Mouse (Mus musculus) ES-Bruce4 (cell line): Measurements from ENCODE around the gene Smco4. TPM values are rescaled to one million over a fixed set of nuclear protein-coding genes. Genes with fewer than 3 reads are reported as not detected.

ENCODE experiments used
- H3K27ac ChIP-seq: 2 replicates; pipeline ENCODE4 v1.5.1; 2012; ENCODE audit warnings: low read length, inconsistent platforms; ENCODE audit not compliant: insufficient read depth
- H3K27me3 ChIP-seq: 2 replicates; pipeline ENCODE4 v1.6.1; 2012; ENCODE audit warnings: mild to moderate bottlenecking, low read length, inconsistent platforms; ENCODE audit not compliant: control insufficient read depth, poor library complexity, insufficient read depth, severe bottlenecking
- H3K36me3 ChIP-seq: 2 replicates; pipeline ENCODE4 v1.6.1; 2012; ENCODE audit warnings: inconsistent platforms, mild to moderate bottlenecking, low read length, moderate library complexity; ENCODE audit not compliant: control insufficient read depth, poor library complexity, insufficient read depth, severe bottlenecking
- H3K4me1 ChIP-seq: one replicate; pipeline ENCODE4 v1.8.1; 2011; ENCODE audit warnings: low read length; ENCODE audit not compliant: control insufficient read depth, insufficient read depth
- H3K4me3 ChIP-seq: 2 replicates; pipeline ENCODE4 v1.5.1; 2011; ENCODE audit warnings: low read depth, mild to moderate bottlenecking, low read length
- H3K9ac ChIP-seq: 2 replicates; pipeline ENCODE4 v1.6.1; 2012; ENCODE audit warnings: low read depth, mild to moderate bottlenecking, inconsistent platforms; ENCODE audit not compliant: poor library complexity, severe bottlenecking
- H3K9me3 ChIP-seq: replicated peaks from 2 replicates; pipeline ENCODE4 v1.6.1; 2012; ENCODE audit warnings: mild to moderate bottlenecking, low read length, inconsistent platforms; ENCODE audit not compliant: control insufficient read depth, poor library complexity, insufficient read depth, severe bottlenecking
- CTCF ChIP-seq: IDR thresholded peaks from one replicate; pipeline ENCODE4 v1.8.1; 2011; ENCODE audit warnings: low read depth, low read length
- EP300 ChIP-seq: IDR thresholded peaks from 2 replicates; pipeline ENCODE4 v1.6.1; 2011; ENCODE audit warnings: low read depth, low read length; ENCODE audit not compliant: insufficient read depth
- POLR2A ChIP-seq: IDR thresholded peaks from one replicate; pipeline ENCODE4 v1.8.1; 2011; ENCODE audit warnings: low read length; ENCODE audit not compliant: insufficient read depth
- polyA plus RNA-seq: library from polyadenylated mRNA; stranded (reverse); fragments of >200 nt; gene quantifications from 2 replicates; pipeline ENCODE4 v1.2.4, GENCODE M21; 2011; ENCODE audit warnings: low read depth; ENCODE audit not compliant: missing spikeins, insufficient read depth, insufficient read length

The Smco4 gene
- polyA plus RNA-seq, 1 experiment = 12.2 TPM

DNA sequence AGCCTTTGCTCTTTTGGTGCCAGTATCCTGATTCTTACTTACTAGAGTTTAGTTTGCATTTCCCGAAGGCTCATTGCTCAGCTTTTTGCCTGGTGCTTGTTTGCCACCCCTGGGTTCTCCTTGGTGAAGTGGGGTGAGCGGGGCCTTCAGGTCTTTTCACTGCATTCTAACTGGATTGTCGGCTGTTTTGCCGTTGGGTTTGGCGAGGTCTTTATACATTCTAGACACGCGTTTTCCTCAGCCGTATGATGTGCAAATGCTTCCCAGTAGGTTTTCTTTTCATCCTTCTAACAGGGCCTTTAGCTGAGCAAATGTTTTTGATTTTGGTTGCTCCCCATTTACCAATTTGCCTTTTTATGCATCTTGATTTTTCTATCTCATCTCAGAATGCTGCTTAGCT is 60.1 kb downstream of the Smco4 start:
- TF ChIP-seq POLR2A (no peak), CTCF (no peak), EP300 (no peak)
- Histone ChIP-seq H3K4me3 (no peak overlapping the region), H3K4me1 (no peaks in the 10 kb centered on the region)

DNA sequence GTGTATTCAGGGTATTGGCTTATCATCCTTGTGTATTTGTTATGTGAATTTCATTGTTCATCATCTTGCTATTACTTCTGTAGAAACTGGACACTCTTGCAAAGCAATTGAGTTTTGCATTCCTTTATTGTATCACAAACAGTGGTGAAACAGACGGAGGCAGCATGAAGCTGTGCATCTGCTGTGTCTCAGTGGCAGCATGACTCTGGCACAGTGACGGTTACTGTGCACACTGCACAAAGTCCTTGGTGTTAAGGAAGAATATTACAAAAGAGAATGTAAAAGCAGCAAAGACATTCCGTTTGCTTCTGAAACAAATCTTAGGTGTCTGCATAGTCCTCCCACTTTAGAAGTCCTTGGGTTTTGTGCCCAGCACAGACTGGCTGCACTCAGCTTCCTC is 67.2 kb downstream of the Smco4 start:
- H3K4me3 ChIP-seq = no peak overlapping the region
- H3K9ac ChIP-seq = no peak overlapping the region
- no peaks in the 10 kb centered on the region for H3K4me1 ChIP-seq
- H3K9me3 ChIP-seq = no peaks in the 10 kb centered on the region
- no peaks in the 10 kb centered on the region for H3K36me3 ChIP-seq
- no peak overlapping the region for H3K27ac ChIP-seq
- TF ChIP-seq POLR2A (no peak), EP300 (no peak), CTCF (no peak)
- no peaks in the 10 kb centered on the region for H3K27me3 ChIP-seq

More for the DNA sequence above, 60.1 kb downstream of the Smco4 start:
- Histone ChIP-seq H3K27ac (no peak overlapping the region), H3K27me3 (no peaks in the 10 kb centered on the region), H3K9me3 (peaks cover 3% of the 10 kb centered on the region; the same call in 1 of the 2 replicates), H3K9ac (no peak overlapping the region), H3K36me3 (no peaks in the 10 kb centered on the region)

DNA sequence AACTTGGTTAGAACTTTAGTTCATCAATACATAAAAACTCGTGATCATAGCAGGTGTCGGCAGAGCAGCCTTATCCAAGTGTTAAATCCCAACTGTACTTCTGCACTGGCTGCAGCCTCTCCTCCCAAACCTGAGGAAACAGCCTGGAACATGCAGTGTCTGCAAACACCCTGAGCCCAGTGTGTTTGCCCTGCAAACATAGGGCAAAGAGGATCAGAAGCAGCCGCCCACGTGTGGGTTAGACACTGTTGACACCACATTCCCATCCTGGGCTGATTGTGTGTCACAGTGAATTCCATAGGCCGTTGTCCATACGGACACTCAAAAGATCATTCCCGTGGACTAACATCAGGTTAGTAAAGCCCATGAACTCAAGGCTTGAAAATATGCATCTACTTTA is 69.1 kb downstream of the Smco4 start:
- Histone ChIP-seq H3K27me3 (no peaks in the 10 kb centered on the region), H3K27ac (no peak overlapping the region), H3K4me3 (no peak overlapping the region), H3K4me1 (no peaks in the 10 kb centered on the region), H3K9ac (no peak overlapping the region), H3K36me3 (no peaks in the 10 kb centered on the region), H3K9me3 (no peaks in the 10 kb centered on the region)
- TF ChIP-seq CTCF (no peak), POLR2A (no peak), EP300 (no peak)

DNA sequence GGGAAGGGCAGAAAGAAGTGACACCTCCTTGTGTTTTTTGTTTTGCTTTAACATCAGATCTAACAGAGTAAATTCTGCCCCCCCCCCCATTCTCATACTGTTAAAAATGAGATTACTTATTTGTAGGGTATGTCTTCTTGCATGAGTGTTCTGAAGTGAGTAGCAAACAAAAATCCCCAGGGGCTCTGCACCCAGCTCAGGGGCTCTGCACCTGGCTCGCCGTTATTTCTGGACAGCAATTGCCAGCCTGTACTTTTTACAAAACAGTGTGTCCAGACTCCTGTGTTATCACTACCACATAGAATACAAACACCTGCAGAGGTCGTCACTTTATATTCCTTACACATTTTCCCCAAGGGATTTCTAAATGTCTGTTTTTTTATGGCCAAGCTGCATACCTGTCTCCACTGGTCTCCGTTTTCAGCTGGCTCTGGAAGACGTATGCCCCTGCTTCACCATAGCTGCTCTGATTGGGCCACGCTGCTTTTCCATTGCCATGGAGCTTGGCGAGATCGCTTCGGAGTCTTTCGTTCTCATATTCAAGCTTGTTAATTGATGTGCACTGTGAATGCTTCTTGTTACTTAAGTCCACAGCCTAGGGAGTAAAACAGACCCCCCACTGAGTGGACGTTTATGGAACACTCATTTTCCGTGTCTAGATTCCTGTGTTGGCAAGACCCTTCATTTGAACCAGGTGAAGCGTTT is 81.7 kb downstream of the Smco4 start:
- H3K4me1 ChIP-seq = no peaks in the 10 kb centered on the region
- TF ChIP-seq EP300 (no peak), CTCF (no peak), POLR2A (no peak)
- H3K4me3 ChIP-seq = no peak overlapping the region
- H3K36me3 ChIP-seq = no peaks in the 10 kb centered on the region
- H3K9me3 ChIP-seq = no peaks in the 10 kb centered on the region
- H3K27ac ChIP-seq = no peak overlapping the region
- H3K9ac ChIP-seq = no peak overlapping the region
- H3K27me3 ChIP-seq = no peaks in the 10 kb centered on the region

DNA sequence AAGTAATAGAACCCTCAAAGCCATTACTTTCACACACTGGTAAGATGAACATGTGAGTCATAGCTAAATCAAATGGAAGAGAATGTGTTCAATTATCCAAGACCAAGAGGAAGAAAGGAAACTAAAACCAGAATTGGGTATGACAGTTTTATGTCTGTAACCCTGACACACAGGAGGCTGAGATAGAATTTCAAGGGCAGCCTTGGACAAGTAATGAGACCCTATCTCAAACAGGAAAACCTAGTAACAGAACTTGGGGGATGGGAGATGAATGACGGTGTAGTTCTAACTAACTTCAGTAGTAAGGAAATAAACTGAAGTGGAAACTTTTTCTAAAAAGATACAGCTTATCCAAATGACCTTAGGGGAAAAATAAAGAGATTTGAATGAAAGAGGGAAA is 85.2 kb downstream of the Smco4 start:
- H3K4me1 ChIP-seq = no peaks in the 10 kb centered on the region
- no peaks in the 10 kb centered on the region for H3K27me3 ChIP-seq
- no peak for TF ChIP-seq CTCF
- TF ChIP-seq POLR2A = no peak
- TF ChIP-seq EP300 = no peak
- no peak overlapping the region for H3K27ac ChIP-seq
- H3K9me3 ChIP-seq = no peaks in the 10 kb centered on the region
- no peaks in the 10 kb centered on the region for H3K36me3 ChIP-seq
- no peak overlapping the region for H3K4me3 ChIP-seq
- no peak overlapping the region for H3K9ac ChIP-seq

DNA sequence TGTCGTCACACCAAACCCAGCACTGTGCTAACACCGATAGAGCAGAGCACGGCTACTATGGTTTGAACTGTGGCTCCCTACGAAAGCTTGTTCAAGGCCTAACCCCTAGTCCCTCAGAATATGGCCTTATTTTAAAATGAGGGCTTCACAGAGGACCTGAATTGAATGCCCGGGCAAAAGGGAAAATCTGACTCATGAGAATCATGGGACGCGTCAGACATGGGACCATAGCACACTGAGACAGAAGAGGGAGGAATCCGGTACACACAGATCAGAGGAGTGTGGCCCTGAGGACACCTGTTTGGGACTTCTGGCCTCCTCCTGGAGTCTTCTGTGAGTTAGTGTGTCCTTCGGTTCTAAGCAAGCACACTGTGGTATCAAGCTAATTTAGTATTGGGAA is 85.7 kb downstream of the Smco4 start:
- TF ChIP-seq CTCF (no peak), EP300 (no peak), POLR2A (no peak)
- H3K9ac ChIP-seq = no peak overlapping the region
- H3K27me3 ChIP-seq = no peaks in the 10 kb centered on the region
- H3K4me3 ChIP-seq = no peak overlapping the region
- no peaks in the 10 kb centered on the region for H3K36me3 ChIP-seq
- H3K27ac ChIP-seq = no peak overlapping the region
- H3K9me3 ChIP-seq = no peaks in the 10 kb centered on the region
- no peaks in the 10 kb centered on the region for H3K4me1 ChIP-seq
